Mouse (Mus musculus) bone marrow, adult 2 months (tissue): ENCODE measurements around the gene Sqstm1. TPM values are rescaled to one million over a fixed set of nuclear protein-coding genes. Genes with fewer than 3 reads are reported as not detected.
"Not testable (repeated sequence)": the region's sequence is repeated elsewhere in the genome, so short reads cannot be mapped to it uniquely, and the experiment has no call there.

Experiments used
- H3K27ac ChIP-seq: fragments of 200-500 bp; 2 replicates; pipeline ENCODE4 v1.5.1; 2012; ENCODE audit warnings: low read depth, mild to moderate bottlenecking, control low read depth, inconsistent platforms, low read length; ENCODE audit not compliant: control insufficient read depth, poor library complexity, insufficient read depth
- H3K4me1 ChIP-seq: fragments of 200-500 bp; 2 replicates; pipeline ENCODE4 v1.6.1; 2011; ENCODE audit warnings: low read length; ENCODE audit not compliant: control insufficient read depth, insufficient read depth
- H3K4me3 ChIP-seq: fragments of 200-500 bp; replicated peaks from 2 replicates; pipeline ENCODE3; 2011; ENCODE audit warnings: mild to moderate bottlenecking, low read depth, low read length, control low read depth; ENCODE audit not compliant: control insufficient read depth
- CTCF ChIP-seq: fragments of 200-500 bp; IDR thresholded peaks from 2 replicates; pipeline ENCODE4 v1.5.1; 2011; ENCODE audit warnings: low read length, control low read depth; ENCODE audit not compliant: control insufficient read depth, insufficient read depth
- POLR2A ChIP-seq: fragments of 200-500 bp; IDR thresholded peaks from 2 replicates; pipeline ENCODE4 v1.6.1; 2011; ENCODE audit warnings: low read depth, mild to moderate bottlenecking, control low read depth, low read length, borderline replicate concordance; ENCODE audit not compliant: control insufficient read depth
- WGBS: fragments of 180-500 bp; shearing (Covaris S2); methylation state at CpG from one replicate; pipeline ENCODE4 v1.1.7; 2018; 5-methylcytosine and 5-hydroxymethylcytosine counted together
- polyA plus RNA-seq: library from polyadenylated mRNA; stranded (reverse); fragments of >200 nt; gene quantifications from 2 replicates; pipeline ENCODE4 v1.2.4, GENCODE M21; 2011; ENCODE audit warnings: low replicate concordance; ENCODE audit not compliant: missing spikeins, insufficient read depth, insufficient read length

Sqstm1 gene
- polyA plus RNA-seq, 1 experiment = 172 TPM

- H3K27ac ChIP-seq = no peak overlapping the region
- H3K4me1 ChIP-seq = no peaks in the 10 kb centered on the region; the same call in 1 of the 2 replicates
- 80% methylated on average over 6 of the region's 6 CpGs for WGBS
- TF ChIP-seq CTCF (no peak), POLR2A (no peak)
- H3K4me3 ChIP-seq = no peak overlapping the region
Measured at GRCm38 (mm10) chr11:50180478-50181231, 30.0 kb downstream of the Sqstm1 start.

- TF ChIP-seq POLR2A = no peak
- no peak for TF ChIP-seq CTCF
- Histone ChIP-seq H3K4me3 (no peak overlapping the region), H3K27ac (no peak overlapping the region), H3K4me1 (no peaks in the 10 kb centered on the region; the same call in 1 of the 2 replicates)
- 76% methylated on average over 5 of the region's 5 CpGs for WGBS
Measured at GRCm38 (mm10) chr11:50178532-50179488, 31.8 kb downstream of the Sqstm1 start.

GRCm38 (mm10) chr11:50177111-50177510, 33.5 kb downstream of the Sqstm1 start:
- Histone ChIP-seq H3K27ac (no peak overlapping the region), H3K4me3 (no peak overlapping the region), H3K4me1 (no peaks in the 10 kb centered on the region; the same call in 1 of the 2 replicates)
- no peak for TF ChIP-seq CTCF
- TF ChIP-seq POLR2A = no peak
- WGBS = 86% methylated on average over 6 of the region's 6 CpGs

- no peak overlapping the region for H3K27ac ChIP-seq
- TF ChIP-seq POLR2A (no peak), CTCF (no peak)
- no peak overlapping the region for H3K4me3 ChIP-seq
- 93% methylated on average over 3 of the region's 3 CpGs for WGBS
- no peaks in the 10 kb centered on the region; the same call in 1 of the 2 replicates for H3K4me1 ChIP-seq
Measured at GRCm38 (mm10) chr11:50176351-50176750, 34.3 kb downstream of the Sqstm1 start.

GRCm38 (mm10) chr11:50174730-50175187, 35.9 kb downstream of the Sqstm1 start:
- TF ChIP-seq POLR2A = peak; percentile 94
- no peak for TF ChIP-seq CTCF
- WGBS = under 1% methylated on average over 27 of the region's 27 CpGs
- Histone ChIP-seq H3K27ac (peak overlapping the region; percentile 62), H3K4me1 (no peaks in the 10 kb centered on the region; the same call in 1 of the 2 replicates), H3K4me3 (peak overlapping the region; percentile 98)

GRCm38 (mm10) chr11:50174111-50174729, 36.4 kb downstream of the Sqstm1 start, which contains the start of gene Mrnip:
Gene Mrnip, plus strand, starts transcription at chr11:50174444.
- Histone ChIP-seq H3K4me3 (peak within 1 kb of the TSS; percentile 98), H3K27ac (peak within 1 kb of the TSS; percentile 62)
- not testable (repeated sequence) for H3K4me1 ChIP-seq
- 6% methylated on average over 19 of the region's 19 CpGs for WGBS

- Histone ChIP-seq H3K27ac (no peak overlapping the region), H3K4me1 (no peaks in the 10 kb centered on the region), H3K4me3 (no peak overlapping the region)
- TF ChIP-seq POLR2A = no peak
- TF ChIP-seq CTCF = no peak
- 75% methylated on average over 5 of the region's 5 CpGs for WGBS
Measured at GRCm38 (mm10) chr11:50168352-50168751, 42.3 kb downstream of the Sqstm1 start.
